Mouse (Mus musculus) c-Kit-positive CD71-negative TER-119-negative erythroid progenitor cells, embryonic 14.5 days (primary cell): ENCODE measurements around the gene 4930435E12Rik.
A peak's percentile ranks its signal among the peaks of the same experiment; 100 is the strongest.
"Not testable (repeated sequence)": the region's sequence is repeated elsewhere in the genome, so short reads cannot be mapped to it uniquely, and the experiment has no call there.

ENCODE experiments used
- DNase-seq: peaks from one replicate; pipeline ENCODE4 v3.0.0-alpha.2; 2013; ENCODE audit warnings: low read depth

Gene 4930435E12Rik

DNA sequence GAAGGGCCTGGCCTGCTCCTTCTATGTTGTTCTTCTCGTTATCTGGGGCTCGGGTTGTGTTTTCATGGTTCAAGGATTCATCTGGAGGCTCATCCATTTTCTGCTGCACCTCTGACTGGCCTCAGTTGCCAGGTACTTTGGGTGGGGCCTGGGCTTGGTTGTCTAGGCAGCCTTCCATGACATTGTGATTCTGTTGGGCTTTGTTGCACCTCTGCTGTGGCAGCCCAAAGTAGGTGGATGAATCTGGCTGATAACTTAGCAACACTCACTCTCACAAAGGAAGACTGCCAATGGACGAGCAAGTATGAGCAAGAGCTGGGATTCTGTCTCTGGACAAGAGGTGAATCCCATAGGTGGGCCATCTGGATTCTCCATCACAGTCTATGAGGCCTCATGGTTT, at the start of gene 4930435E12Rik:
TSS of gene 4930435E12Rik (minus strand) at position 101 of the 400 bp plus-strand sequence.
- DNase-seq = no peak

DNA sequence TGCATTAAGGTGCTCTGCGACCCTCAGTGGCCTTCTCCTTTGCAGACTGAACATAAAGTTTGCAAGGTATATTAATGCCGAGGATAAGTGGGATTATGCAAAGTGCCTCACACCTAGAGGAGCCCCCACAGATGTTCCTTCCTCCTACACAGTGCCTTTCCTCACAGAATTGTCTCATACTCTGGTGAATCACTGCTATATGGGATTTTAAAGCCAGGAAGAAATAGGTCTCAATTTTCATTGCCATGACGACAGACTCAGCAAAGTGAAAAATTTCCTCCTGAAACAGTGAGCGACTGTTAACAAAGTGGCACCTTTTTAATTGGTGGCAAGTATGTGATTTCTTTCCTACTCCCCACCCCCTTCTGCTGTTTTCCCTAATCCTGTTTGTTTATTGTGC, 45.9 kb upstream of the 4930435E12Rik start:
- no peak for DNase-seq

- DNase-seq = no peak
Observed at GRCm38 (mm10) chr16:38873231-38873630, 44.7 kb upstream of the 4930435E12Rik start.

GRCm38 (mm10) chr16:38864358-38864757, 35.8 kb upstream of the 4930435E12Rik start:
- DNase-seq = no peak

DNA sequence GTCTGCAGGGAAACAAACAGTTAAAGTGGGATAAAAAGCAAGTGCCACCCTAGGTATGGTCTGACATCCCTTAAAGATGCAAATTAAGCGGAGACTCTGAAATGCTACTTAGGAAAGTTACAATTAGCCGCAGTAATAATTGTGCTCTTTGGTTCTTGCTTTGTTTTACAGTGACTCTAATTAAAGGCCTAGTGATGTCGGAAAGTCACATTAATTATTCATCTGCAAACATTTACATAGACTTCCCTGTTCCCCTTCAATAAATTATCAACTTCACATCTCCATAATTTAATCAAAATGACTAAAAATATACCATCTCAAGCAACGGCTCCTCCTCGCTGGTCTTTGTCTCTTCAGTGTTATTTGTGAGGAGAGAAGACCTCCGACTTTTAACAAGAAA, 32.0 kb upstream of the 4930435E12Rik start:
- no peak for DNase-seq

GRCm38 (mm10) chr16:38858120-38858749, 29.7 kb upstream of the 4930435E12Rik start:
- peak; percentile 10 for DNase-seq

DNA sequence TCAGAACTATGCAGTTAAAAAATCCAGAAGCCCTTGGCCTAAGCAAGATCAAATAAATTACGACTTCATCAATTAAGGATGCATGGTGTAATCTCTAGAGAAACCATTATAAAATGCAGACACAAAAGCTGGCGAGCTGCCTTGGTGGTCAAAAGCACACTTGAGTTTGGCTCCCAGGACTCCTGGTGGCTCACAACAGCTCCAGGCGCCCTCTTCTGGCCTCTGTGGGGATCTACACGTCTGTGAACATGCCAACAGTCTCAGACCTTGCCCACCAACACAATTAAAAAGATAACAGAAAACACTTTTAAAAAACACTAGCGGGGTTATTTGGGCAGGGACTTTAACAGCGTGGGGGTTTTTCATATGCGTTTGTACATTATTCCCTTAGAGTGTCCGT, 16.0 kb downstream of the 4930435E12Rik start:
- peak; percentile 58 for DNase-seq

- no peak for DNase-seq
Observed at GRCm38 (mm10) chr16:38810196-38810595, 18.4 kb downstream of the 4930435E12Rik start.

- not testable (repeated sequence) for DNase-seq
Observed at GRCm38 (mm10) chr16:38807796-38808195, 20.8 kb downstream of the 4930435E12Rik start.

GRCm38 (mm10) chr16:38800091-38800490, 28.5 kb downstream of the 4930435E12Rik start, which contains the start of gene Upk1b:
Upk1b (minus strand) TSS chr16:38800328.
- no peak for DNase-seq

DNA sequence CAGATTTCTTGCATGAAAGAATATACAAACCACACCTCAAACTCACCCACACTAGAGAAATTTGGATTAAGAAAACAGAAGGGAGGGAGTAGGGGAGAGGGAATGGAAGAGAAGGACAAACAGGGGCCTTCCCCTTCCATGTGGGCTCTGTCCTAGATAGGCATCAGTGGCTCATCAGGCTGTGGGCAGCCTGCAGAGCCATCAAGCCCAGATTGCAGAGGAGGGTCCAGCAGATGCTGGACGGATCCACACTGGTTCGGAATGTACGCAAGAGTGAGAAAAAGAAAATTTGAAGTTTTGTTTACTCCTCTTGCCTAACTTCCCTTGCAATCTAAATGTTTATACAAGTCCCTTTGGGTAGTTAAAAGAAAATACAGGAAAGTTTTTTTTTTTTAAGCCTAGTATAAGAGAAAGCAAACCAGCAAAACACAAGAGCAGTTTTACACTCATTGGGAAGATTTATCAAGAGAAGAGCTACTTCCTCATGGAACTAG, 29.5 kb downstream of the 4930435E12Rik start:
- no peak for DNase-seq

DNA sequence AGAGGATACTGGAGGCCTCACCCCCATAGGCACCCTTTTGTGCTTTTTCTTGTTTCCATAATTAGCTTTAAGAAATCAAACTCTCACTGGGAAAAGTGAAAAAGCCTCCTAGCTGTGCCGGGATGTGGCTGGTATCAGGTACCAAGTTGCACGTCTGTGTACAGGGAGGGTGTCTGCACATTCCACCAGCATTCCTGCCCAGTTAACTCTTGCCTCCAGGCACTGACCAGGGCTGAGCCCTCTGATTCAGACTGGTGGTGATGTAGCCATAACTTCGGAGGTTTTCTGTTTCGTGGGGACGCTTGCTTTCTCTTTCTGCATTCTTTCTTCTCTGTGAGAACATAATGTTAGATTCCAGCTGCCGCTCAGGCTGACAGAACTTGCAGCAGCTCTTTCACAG, 35.4 kb downstream of the 4930435E12Rik start:
- DNase-seq = no peak

DNA sequence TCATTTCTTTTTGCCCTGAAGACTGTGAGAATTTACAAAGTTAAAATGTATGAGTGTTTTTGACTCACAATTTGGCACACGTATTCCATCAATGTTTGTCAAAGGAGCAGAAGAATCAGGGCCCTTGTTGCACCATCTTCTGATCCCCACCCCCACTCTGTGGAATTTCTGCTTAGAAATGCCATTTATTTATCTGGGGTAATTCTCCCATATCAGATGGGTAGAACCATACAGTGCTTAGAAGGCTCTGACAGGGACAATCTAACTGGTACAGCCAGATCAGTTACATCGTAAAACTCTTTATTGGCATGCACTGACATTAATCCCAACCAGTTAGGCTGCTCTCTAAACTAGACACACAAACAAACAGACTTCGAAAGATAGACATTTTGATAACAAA, 38.6 kb downstream of the 4930435E12Rik start:
- no peak for DNase-seq

- DNase-seq = no peak
Observed at GRCm38 (mm10) chr16:38789016-38789415, 39.5 kb downstream of the 4930435E12Rik start.

- DNase-seq = no peak
Observed at GRCm38 (mm10) chr16:38785301-38785700, 43.2 kb downstream of the 4930435E12Rik start.

DNA sequence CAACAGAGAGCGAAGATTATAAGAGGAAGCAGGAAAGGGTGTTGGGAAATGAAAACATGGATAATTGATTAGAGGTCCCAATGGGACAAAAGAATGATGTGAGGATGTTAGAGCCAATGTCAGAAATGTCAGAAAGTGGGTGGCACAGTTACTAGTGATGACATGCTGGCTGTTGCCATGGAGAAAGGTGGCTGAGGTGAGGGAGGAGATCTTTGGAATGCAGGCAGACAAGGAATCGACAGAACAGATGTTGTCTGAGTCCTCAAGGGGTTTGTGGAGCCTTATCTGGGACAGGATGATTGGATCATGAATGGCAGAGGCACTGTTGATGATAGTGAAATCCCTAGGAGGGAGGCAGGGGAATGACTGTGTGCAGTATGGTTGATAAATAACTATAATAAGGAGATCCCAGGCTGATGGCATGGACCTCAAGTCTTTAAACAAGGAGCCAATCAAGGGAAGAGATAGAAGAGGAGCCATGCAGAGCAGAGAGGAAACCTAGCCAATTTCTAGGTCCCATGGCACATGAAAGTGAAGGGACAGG, 46.0 kb downstream of the 4930435E12Rik start:
- DNase-seq = no peak

DNA sequence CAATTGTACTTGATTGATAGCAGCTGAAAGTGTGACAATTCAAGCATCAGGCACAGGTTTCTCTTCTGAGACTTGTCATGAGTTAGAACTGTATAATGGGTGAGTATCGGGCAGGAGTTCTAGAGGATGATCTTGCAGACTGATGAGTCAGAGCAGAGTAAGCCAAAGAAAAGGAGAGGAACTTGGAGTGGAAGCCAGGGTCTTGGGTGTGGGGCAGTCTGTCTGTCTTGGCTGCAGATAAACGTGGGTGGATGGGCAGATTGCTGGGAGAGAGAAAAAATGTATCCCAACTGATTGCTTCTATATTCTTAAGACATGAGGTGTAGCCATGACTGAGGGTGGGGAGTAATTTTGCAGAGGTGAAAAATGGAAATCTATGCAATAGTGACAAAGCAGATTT, 46.6 kb downstream of the 4930435E12Rik start:
- DNase-seq = no peak

DNA sequence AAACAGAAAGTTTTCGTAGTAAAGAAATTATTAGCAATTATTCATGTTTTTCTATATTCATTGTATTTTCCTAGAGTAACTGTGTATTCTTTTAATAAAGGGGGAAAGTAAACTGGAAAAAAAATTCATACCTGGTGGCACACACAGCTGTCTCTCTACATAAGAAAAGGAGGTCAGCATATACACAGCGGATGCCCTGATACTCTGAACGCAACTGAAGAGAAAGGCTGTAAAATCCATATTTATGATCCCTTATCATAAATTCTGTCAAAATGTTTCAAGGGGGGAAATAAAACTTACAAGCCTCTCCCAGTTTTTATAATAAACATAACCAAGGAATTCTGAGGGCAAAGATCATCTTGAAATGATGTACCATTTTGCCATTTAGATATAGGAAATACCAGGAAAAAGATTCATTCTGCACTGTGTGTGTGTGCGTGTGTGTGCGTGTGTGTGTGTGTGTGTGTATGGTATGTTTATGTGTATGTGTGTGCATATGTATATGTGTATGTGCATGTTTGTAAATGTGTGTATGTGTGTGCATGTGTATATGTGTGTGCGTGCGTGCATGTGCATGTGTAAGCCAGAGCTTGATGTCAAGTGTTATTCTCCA, 47.5 kb downstream of the 4930435E12Rik start:
- no peak for DNase-seq

- no peak for DNase-seq
Observed at GRCm38 (mm10) chr16:38776342-38776741, 52.2 kb downstream of the 4930435E12Rik start.

- DNase-seq = no peak
Observed at GRCm38 (mm10) chr16:38774964-38775746, 53.4 kb downstream of the 4930435E12Rik start.

GRCm38 (mm10) chr16:38772906-38773496, 55.5 kb downstream of the 4930435E12Rik start:
- DNase-seq = no peak

DNA sequence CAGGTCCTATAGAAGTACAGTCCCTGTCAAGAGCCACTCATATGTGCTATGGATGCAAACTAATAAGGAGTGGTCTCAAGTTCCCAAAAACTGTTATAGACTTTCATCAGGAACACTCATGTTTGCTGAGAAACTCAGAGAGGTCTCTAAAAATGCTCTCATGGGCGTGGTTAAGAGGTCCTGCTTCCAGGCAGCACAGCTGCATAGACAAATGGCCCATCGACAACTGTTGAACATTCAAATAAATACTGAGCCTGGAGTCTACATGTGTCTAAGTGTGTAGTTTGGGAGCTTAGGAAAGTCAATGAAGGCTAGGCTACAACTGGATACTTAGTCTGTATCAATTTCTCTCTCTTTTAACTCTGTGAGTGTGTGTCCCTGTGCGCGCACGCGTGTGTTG, 57.4 kb downstream of the 4930435E12Rik start:
- DNase-seq = no peak
